Mouse (Mus musculus): ENCODE measurements around the gene Borcs6. TPM values are rescaled to one million over a fixed set of nuclear protein-coding genes. Genes with fewer than 3 reads are reported as not detected.
A peak's percentile ranks its signal among the peaks of the same experiment; 100 is the strongest.

Borcs6 gene
- polyA plus RNA-seq, 1 experiment from 2014 or later, result 7.2 TPM

DNA sequence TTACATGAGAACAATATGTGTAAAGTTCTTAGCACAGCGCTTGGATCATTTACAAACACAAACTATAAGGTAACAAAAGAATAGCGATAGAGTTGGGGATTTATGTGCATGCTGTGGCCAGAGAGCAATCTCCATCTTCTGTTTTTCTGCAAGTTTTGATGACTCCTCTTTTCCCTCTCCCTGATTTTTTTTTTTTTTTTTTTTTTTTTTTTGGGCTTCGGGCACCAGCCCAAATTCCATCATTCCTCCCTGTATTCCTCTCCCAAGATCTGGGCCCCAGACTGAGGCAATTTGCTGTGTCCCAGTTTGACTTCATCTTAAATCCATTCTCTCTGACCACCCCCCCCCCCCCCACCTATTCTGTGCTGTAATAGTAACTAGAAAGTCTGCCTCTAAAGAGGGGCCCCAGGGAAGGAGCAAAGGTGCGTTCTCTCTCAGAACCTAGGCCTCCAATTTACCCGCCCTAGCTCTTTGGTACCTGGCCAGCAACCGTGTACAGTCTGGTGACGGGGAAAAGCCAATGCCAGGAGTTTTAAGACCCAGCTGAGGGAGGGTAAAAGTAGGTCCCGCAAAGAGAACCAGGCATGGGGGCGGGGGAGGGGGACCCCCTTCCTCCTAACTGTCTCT is 37.0 kb downstream of the Borcs6 start:
- no peaks in the 10 kb centered on the region for H3K27me3 ChIP-seq (ENCODE audit: control insufficient read depth, insufficient read depth, low read depth, low read length)
- no peaks in the 10 kb centered on the region for H3K9me3 ChIP-seq (ENCODE audit: control insufficient read depth, low read length)
- H3K9ac ChIP-seq (ENCODE audit: low read length), result peak overlapping the region; percentile 86
- peaks cover 12% of the 10 kb centered on the region for H3K36me3 ChIP-seq (ENCODE audit: control insufficient read depth, insufficient read depth, low read length)
- WGBS, result 5% methylated on average over 9 of the region's 9 CpGs
- H3K4me2 ChIP-seq (ENCODE audit: low read depth, low read length), result peak overlapping the region; percentile 96
- H3K4me1 ChIP-seq (replicated peaks; ENCODE audit: control insufficient read depth, insufficient read depth, low read length), result peaks cover 38% of the 10 kb centered on the region
- no peak; the same call in 1 of the 2 replicates for ATAC-seq (ENCODE audit: low read depth)
- H3K4me3 ChIP-seq (ENCODE audit: low read length), result peak overlapping the region; percentile 68
- H3K27ac ChIP-seq (ENCODE audit: low read length), result peak overlapping the region; percentile 98

DNA sequence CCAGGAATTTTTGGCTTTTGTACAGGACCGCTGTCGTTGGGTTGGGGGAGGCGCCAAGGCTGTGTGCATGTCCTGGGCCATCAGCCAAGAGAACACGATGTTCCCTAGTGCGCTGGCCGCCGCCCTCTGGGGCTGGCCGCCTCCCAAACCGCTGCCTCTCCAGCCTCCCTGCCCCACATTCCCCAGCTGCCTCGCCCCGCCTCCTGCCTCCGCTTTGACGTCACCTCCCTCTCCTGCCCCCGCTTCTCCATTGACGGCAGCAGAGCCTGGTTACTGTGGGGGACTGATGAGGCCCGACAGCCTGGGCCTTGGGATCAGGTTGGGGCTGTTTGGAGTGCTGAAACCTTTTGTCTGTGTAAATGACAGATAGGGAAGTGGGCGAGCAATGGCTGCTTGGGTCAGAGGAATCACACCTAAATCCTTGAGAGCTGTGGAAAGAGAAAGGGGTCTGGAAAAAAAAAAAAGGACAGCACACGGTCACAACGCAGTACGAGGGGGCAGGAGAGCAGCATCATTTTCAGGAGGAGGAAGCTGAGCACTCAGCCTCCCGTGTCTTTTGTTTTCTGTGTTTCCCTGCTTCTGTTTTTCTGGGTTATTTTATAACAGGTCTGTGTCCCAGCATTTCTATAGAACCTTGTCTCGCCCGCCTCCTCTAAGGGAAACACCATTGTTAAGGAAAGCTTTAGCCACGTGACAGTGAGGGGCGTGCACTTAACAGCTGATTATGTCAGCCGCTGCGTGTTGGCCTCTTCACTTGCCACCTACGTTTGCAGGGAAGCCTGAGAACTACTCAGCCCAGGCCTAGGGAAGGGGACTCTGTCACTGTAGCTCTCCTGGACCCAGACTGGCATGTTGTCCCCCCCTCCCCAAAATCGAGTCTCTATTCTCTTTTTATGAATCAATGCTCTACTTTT is 37.7 kb downstream of the Borcs6 start:
- H3K9ac ChIP-seq (ENCODE audit: low read length), result peak overlapping the region; percentile 86
- H3K4me3 ChIP-seq (ENCODE audit: low read length), result peak overlapping the region; percentile 68
- peak overlapping the region; percentile 98 for H3K27ac ChIP-seq (ENCODE audit: low read length)
- H3K9me3 ChIP-seq (ENCODE audit: control insufficient read depth, low read length), result no peaks in the 10 kb centered on the region
- peak overlapping the region; percentile 96 for H3K4me2 ChIP-seq (ENCODE audit: low read depth, low read length)
- WGBS, result 1% methylated on average over 29 of the region's 29 CpGs
- peaks cover 20% of the 10 kb centered on the region for H3K36me3 ChIP-seq (ENCODE audit: control insufficient read depth, insufficient read depth, low read length)
- peak; percentile 59 for ATAC-seq (ENCODE audit: low read depth)
- peaks cover 38% of the 10 kb centered on the region for H3K4me1 ChIP-seq (replicated peaks; ENCODE audit: control insufficient read depth, insufficient read depth, low read length)
- no peaks in the 10 kb centered on the region for H3K27me3 ChIP-seq (ENCODE audit: control insufficient read depth, insufficient read depth, low read depth, low read length)

DNA sequence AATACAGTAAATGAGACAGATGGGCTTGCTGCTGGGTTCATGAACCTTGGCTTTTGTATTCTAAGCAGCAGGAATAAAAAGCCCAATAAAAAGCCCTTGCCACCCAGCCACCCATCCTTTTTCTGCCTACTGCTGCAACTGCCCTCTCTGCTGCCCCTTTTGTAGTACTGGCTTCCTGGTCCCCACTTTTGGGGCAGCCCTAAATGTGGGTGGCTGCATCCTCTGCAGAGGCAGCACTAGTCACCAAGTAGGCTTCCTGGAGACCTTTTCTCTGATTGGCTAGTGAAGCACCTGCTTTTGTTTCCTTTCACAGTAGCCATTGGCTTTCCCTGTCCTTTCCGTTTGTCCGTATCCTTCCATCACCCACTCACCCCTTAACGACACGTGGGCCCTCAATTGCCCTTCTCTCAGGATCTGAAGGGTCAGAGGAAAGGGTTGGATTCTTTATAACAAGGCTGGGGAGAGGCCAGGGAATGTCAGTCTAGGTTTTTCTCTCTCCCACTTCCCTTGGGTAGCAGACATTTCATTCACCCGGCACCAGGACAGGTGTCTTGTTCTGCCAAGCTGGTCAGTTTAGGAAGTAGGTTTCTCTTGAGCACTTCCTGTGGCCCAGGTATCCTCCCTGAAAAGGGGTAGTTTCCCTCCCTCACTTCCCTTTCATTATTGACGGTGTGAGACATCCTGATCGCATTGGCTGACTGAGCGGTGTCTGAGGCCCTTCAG is 38.7 kb downstream of the Borcs6 start:
- Histone ChIP-seq H3K9ac (ENCODE audit: low read length) (peak overlapping the region; percentile 78), H3K4me3 (ENCODE audit: low read length) (peak overlapping the region; percentile 68), H3K4me1 (replicated peaks; ENCODE audit: control insufficient read depth, insufficient read depth, low read length) (peaks cover 38% of the 10 kb centered on the region), H3K36me3 (ENCODE audit: control insufficient read depth, insufficient read depth, low read length) (peaks cover 25% of the 10 kb centered on the region), H3K27me3 (ENCODE audit: control insufficient read depth, insufficient read depth, low read depth, low read length) (no peaks in the 10 kb centered on the region), H3K27ac (ENCODE audit: low read length) (peak overlapping the region; percentile 98), H3K9me3 (ENCODE audit: control insufficient read depth, low read length) (no peaks in the 10 kb centered on the region), H3K4me2 (ENCODE audit: low read depth, low read length) (peak overlapping the region; percentile 96)
- no peak for ATAC-seq (ENCODE audit: low read depth)
- 14% methylated on average over 8 of the region's 8 CpGs for WGBS

GRCm38 (mm10) chr11:69098762-69099091 is 39.2 kb downstream of the Borcs6 start:
- peak overlapping the region; percentile 78 for H3K9ac ChIP-seq (ENCODE audit: low read length)
- no peaks in the 10 kb centered on the region for H3K27me3 ChIP-seq (ENCODE audit: control insufficient read depth, insufficient read depth, low read depth, low read length)
- under 1% methylated on average over 19 of the region's 19 CpGs for WGBS
- no peaks in the 10 kb centered on the region for H3K9me3 ChIP-seq (ENCODE audit: control insufficient read depth, low read length)
- peak overlapping the region; percentile 98 for H3K27ac ChIP-seq (ENCODE audit: low read length)
- peak overlapping the region; percentile 96 for H3K4me2 ChIP-seq (ENCODE audit: low read depth, low read length)
- ATAC-seq (ENCODE audit: low read depth), result peak; percentile 15; the same call in 1 of the 2 replicates
- H3K4me3 ChIP-seq (ENCODE audit: low read length), result peak overlapping the region; percentile 68
- H3K4me1 ChIP-seq (replicated peaks; ENCODE audit: control insufficient read depth, insufficient read depth, low read length), result peaks cover 38% of the 10 kb centered on the region
- peaks cover 30% of the 10 kb centered on the region for H3K36me3 ChIP-seq (ENCODE audit: control insufficient read depth, insufficient read depth, low read length)

DNA sequence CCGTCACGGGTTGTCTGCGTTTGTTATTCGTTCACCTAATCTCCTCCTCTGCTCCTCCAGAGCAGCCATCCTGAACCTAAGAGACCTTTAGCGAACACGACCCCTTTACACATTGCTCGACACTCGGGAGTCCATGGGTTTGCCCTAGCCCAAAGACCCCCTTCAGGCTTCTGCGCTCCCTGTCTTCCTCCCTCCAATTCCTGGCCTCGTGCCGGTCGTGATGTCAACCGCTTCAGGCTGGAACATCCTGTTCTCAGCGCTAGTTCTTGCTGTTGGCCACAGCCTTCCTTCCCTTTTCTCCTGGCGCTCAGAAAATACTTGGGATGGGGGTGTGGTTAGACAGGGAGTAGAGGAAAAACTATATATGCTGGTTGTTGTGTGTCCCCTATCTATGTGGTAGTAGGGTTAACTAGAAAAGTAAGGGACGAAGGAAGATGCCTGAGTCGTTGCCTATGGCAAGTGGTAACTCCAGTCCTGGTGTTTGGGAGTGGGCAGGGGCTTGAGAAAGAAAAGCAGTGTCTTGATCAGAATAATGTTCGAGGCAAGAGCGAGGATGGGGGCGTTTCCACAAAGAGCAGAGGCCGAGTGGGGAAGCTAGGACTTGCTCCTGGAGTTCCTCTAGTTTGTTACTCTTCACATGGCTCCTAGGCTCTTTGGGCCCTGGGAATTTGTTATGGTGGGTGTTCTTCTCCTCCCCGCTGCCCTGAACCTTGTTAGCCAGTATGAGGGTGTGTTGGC is 39.8 kb downstream of the Borcs6 start:
- peak overlapping the region; percentile 68 for H3K4me3 ChIP-seq (ENCODE audit: low read length)
- under 1% methylated on average over 22 of the region's 22 CpGs for WGBS
- H3K36me3 ChIP-seq (ENCODE audit: control insufficient read depth, insufficient read depth, low read length), result peaks cover 36% of the 10 kb centered on the region
- no peaks in the 10 kb centered on the region for H3K27me3 ChIP-seq (ENCODE audit: control insufficient read depth, insufficient read depth, low read depth, low read length)
- no peak for ATAC-seq (ENCODE audit: low read depth)
- H3K4me1 ChIP-seq (replicated peaks; ENCODE audit: control insufficient read depth, insufficient read depth, low read length), result peaks cover 33% of the 10 kb centered on the region
- H3K4me2 ChIP-seq (ENCODE audit: low read depth, low read length), result peak overlapping the region; percentile 96
- peak overlapping the region; percentile 98 for H3K27ac ChIP-seq (ENCODE audit: low read length)
- peak overlapping the region; percentile 78 for H3K9ac ChIP-seq (ENCODE audit: low read length)
- no peaks in the 10 kb centered on the region for H3K9me3 ChIP-seq (ENCODE audit: control insufficient read depth, low read length)

GRCm38 (mm10) chr11:69099915-69100345 is 40.4 kb downstream of the Borcs6 start:
- no peaks in the 10 kb centered on the region for H3K27me3 ChIP-seq (ENCODE audit: control insufficient read depth, insufficient read depth, low read depth, low read length)
- H3K36me3 ChIP-seq (ENCODE audit: control insufficient read depth, insufficient read depth, low read length), result peaks cover 42% of the 10 kb centered on the region
- peak overlapping the region; percentile 98 for H3K27ac ChIP-seq (ENCODE audit: low read length)
- H3K9ac ChIP-seq (ENCODE audit: low read length), result peak overlapping the region; percentile 78
- ATAC-seq (ENCODE audit: low read depth), result peak; percentile 6
- no peaks in the 10 kb centered on the region for H3K9me3 ChIP-seq (ENCODE audit: control insufficient read depth, low read length)
- peak overlapping the region; percentile 96 for H3K4me2 ChIP-seq (ENCODE audit: low read depth, low read length)
- 1% methylated on average over 23 of the region's 23 CpGs for WGBS
- peak overlapping the region; percentile 68 for H3K4me3 ChIP-seq (ENCODE audit: low read length)
- peaks cover 31% of the 10 kb centered on the region for H3K4me1 ChIP-seq (replicated peaks; ENCODE audit: control insufficient read depth, insufficient read depth, low read length)

DNA sequence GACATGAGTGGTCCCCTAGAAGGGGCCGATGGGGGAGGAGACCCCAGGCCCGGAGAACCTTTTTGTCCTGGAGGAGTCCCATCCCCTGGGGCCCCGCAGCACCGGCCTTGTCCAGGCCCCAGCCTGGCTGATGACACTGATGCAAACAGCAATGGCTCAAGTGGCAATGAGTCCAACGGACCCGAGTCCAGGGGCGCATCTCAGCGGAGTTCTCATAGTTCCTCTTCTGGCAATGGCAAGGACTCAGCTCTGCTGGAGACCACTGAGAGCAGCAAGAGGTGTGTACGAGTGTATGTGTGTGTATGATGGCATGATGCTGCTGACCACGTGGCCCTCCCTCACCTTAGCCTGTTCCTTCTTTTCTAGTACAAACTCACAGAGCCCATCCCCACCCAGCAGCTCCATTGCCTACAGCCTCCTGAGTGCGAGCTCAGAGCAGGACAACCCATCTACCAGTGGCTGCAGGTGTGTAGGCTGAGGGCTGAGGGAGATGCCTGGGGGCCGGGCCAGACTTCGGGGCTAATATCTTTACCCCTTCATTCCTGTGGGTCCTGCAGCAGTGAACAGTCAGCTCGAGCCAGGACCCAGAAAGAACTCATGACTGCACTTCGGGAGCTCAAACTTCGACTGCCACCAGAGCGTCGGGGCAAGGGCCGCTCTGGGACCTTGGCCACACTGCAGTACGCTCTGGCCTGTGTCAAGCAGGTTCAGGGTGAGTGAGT is 41.3 kb downstream of the Borcs6 start:
- Histone ChIP-seq H3K36me3 (ENCODE audit: control insufficient read depth, insufficient read depth, low read length) (peaks cover 50% of the 10 kb centered on the region), H3K4me2 (ENCODE audit: low read depth, low read length) (peak overlapping the region; percentile 96; the same call in 1 of the 2 replicates), H3K4me1 (replicated peaks; ENCODE audit: control insufficient read depth, insufficient read depth, low read length) (peaks cover 31% of the 10 kb centered on the region), H3K9me3 (ENCODE audit: control insufficient read depth, low read length) (no peaks in the 10 kb centered on the region), H3K4me3 (ENCODE audit: low read length) (no peak overlapping the region; the same call in 1 of the 2 replicates), H3K9ac (ENCODE audit: low read length) (no peak overlapping the region), H3K27ac (ENCODE audit: low read length) (no peak overlapping the region), H3K27me3 (ENCODE audit: control insufficient read depth, insufficient read depth, low read depth, low read length) (no peaks in the 10 kb centered on the region)
- 86% methylated on average over 20 of the region's 20 CpGs for WGBS
- no peak for ATAC-seq (ENCODE audit: low read depth)

DNA sequence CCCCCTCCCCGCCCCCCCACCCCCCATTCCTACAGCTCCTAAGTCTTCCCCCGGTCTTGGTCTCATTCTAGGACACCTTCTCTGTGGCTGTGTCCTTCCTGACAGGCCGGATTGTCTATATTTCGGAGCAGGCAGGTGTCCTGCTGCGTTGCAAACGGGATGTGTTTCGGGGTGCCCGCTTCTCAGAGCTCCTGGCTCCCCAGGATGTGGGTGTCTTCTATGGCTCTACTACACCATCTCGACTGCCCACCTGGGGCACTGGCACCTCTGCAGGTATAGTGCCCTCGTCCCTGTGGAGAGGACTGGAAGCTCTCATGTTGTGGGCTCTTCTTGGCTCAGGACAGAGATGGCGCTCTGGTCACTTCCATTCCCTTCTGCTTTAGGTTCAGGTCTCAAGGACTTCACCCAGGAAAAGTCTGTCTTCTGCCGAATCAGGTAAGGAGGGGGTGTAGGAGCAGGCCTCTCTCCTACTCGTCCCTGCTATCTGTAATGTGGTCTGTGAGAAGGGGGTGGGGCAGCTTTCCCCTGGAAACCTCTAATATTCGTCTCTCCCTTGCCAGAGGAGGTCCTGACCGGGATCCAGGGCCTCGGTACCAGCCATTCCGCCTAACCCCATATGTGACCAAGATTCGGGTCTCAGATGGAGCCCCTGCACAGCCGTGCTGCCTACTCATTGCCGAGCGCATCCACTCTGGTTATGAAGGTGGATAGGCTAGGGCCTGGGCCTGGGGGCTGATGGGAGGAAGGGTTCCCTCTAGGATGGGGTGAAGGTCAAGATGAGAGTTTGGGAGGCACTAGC is 42.3 kb downstream of the Borcs6 start:
- ATAC-seq (ENCODE audit: low read depth), result no peak
- no peaks in the 10 kb centered on the region for H3K27me3 ChIP-seq (ENCODE audit: control insufficient read depth, insufficient read depth, low read depth, low read length)
- 87% methylated on average over 21 of the region's 21 CpGs for WGBS

More for the DNA sequence above, 42.3 kb downstream of the Borcs6 start:
- H3K4me2 ChIP-seq (ENCODE audit: low read depth, low read length), result no peak overlapping the region
- H3K9ac ChIP-seq (ENCODE audit: low read length), result no peak overlapping the region
- peaks cover 57% of the 10 kb centered on the region for H3K36me3 ChIP-seq (ENCODE audit: control insufficient read depth, insufficient read depth, low read length)
- no peak overlapping the region for H3K27ac ChIP-seq (ENCODE audit: low read length)
- no peaks in the 10 kb centered on the region for H3K9me3 ChIP-seq (ENCODE audit: control insufficient read depth, low read length)
- peaks cover 31% of the 10 kb centered on the region for H3K4me1 ChIP-seq (replicated peaks; ENCODE audit: control insufficient read depth, insufficient read depth, low read length)
- H3K4me3 ChIP-seq (ENCODE audit: low read length), result no peak overlapping the region
